Mouse (Mus musculus): ENCODE results near the gene Pdap1. TPM values are rescaled to one million over a fixed set of nuclear protein-coding genes. Genes with fewer than 3 reads are reported as not detected.

Gene Pdap1
- polyA plus RNA-seq, 1 experiment from 2014 or later: 60.9 TPM

DNA sequence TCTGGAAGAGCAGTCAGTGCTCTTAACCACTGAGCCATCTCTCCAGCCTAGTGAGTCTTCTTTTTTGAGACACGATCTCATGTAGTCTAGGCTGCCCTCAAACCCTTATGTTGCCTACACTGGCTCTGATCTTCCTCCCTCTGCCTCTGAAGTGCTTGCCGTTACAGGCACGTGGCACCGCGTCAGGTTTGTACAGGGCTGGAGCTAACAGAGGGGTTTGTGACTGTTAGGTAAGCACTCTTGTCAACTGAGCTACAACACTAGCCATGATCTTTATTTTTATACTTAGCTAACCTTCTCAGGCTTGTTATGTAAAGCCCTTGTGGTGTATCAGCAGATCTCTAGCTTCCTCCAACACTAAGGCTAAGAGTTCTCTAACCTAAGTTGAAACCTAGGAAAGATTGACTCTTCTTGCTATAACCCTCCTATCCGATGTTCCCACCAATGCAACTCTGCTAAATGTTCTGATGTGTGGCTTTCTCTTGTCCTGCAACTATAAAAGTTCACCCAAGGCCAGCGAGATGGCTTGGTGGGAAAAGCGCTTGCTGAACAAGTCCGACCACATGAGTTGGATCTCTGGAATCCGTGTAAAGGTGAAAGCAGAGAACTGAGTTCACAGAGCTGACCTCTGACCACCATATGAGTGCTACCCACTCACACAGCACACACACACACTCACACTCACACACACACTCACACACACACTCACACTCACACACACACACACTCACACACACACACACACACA lies 58.0 kb downstream of the Pdap1 start:
- Histone ChIP-seq H3K36me3 (ENCODE audit: control insufficient read depth, insufficient read depth, low read length) (no peaks in the 10 kb centered on the region), H3K9me3 (ENCODE audit: control insufficient read depth, low read length) (no peaks in the 10 kb centered on the region), H3K9ac (ENCODE audit: low read length) (no peak overlapping the region), H3K27me3 (ENCODE audit: control insufficient read depth, insufficient read depth, low read length) (no peaks in the 10 kb centered on the region), H3K4me2 (ENCODE audit: low read length) (no peak overlapping the region), H3K4me1 (ENCODE audit: control insufficient read depth in 2 of 2, insufficient read depth in 2 of 2, low read length in 2 of 2) (peaks cover 0 to 7% of the 10 kb centered on the region in 2 experiments; a peak in 2 of 4 replicates), H3K4me3 (ENCODE audit: control insufficient read depth in 1 of 2, insufficient read depth in 1 of 2, low read depth in 1 of 2, low read length in 2 of 2) (no peak overlapping the region), H3K27ac (replicated peaks in 1 of 2; ENCODE audit: control insufficient read depth in 1 of 2, insufficient read depth in 1 of 2, low read depth in 2 of 2, low read length in 2 of 2) (no peak overlapping the region)
- no peak for ATAC-seq (ENCODE audit: insufficient number of reproducible peaks, insufficient read depth, low FRiP score, low read depth)
- 82% methylated on average over 10 of the region's 10 CpGs for WGBS

Other genes with a start within 250 kb of the Pdap1 start
- 16.6 and 18.0 TPM in 2 replicates for gene Smurf1, start 174.4 kb downstream of the Pdap1 start, polyA plus RNA-seq (2014; fragmentation: Nextera tagmentation; extraction: Ambion mirVana)
- gene Gm4871, start 107.5 kb downstream of the Pdap1 start, polyA plus RNA-seq (2014; fragmentation: Nextera tagmentation; extraction: Ambion mirVana): not detected in 2 replicates
- not detected in 2 replicates for gene 1700018F24Rik, start 97.2 kb downstream of the Pdap1 start, polyA plus RNA-seq (2014; fragmentation: Nextera tagmentation; extraction: Ambion mirVana)
- 101 and 107 TPM in 2 replicates for gene Arpc1a, start 56.4 kb downstream of the Pdap1 start, polyA plus RNA-seq (2014; fragmentation: Nextera tagmentation; extraction: Ambion mirVana)
- gene Kpna7, start 56.2 kb downstream of the Pdap1 start, polyA plus RNA-seq (2014; fragmentation: Nextera tagmentation; extraction: Ambion mirVana): not detected in 2 replicates
- gene Arpc1b, start 26.0 kb downstream of the Pdap1 start, polyA plus RNA-seq (2014; fragmentation: Nextera tagmentation; extraction: Ambion mirVana): 84.8 and 137 TPM in 2 replicates
- gene Bud31, start 124 bp upstream of the Pdap1 start, polyA plus RNA-seq (2014; fragmentation: Nextera tagmentation; extraction: Ambion mirVana): 130 and 135 TPM in 2 replicates
- 10.6 and 11.2 TPM in 2 replicates for gene Ptcd1, start 26.9 kb upstream of the Pdap1 start, polyA plus RNA-seq (2014; fragmentation: Nextera tagmentation; extraction: Ambion mirVana)
- gene Cpsf4, start 27.0 kb upstream of the Pdap1 start, polyA plus RNA-seq (2014; fragmentation: Nextera tagmentation; extraction: Ambion mirVana): 13.6 and 14.1 TPM in 2 replicates
- 1,222 and 1,313 TPM in 2 replicates for gene Atp5j2, start 51.8 kb upstream of the Pdap1 start, polyA plus RNA-seq (2014; fragmentation: Nextera tagmentation; extraction: Ambion mirVana)
- 7.4 and 7.8 TPM in 2 replicates for gene Zkscan14, start 61.6 kb upstream of the Pdap1 start, polyA plus RNA-seq (2014; fragmentation: Nextera tagmentation; extraction: Ambion mirVana)
- 10.2 and 11.1 TPM in 2 replicates for gene Zkscan5, start 64.3 kb upstream of the Pdap1 start, polyA plus RNA-seq (2014; fragmentation: Nextera tagmentation; extraction: Ambion mirVana)
- gene Zfp655, start 91.5 kb upstream of the Pdap1 start, polyA plus RNA-seq (2014; fragmentation: Nextera tagmentation; extraction: Ambion mirVana): 37.3 and 38.6 TPM in 2 replicates
- 0.42 and 0.73 TPM in 2 replicates for gene Zscan25, start 140.3 kb upstream of the Pdap1 start, polyA plus RNA-seq (2014; fragmentation: Nextera tagmentation; extraction: Ambion mirVana)
- gene Cyp3a57, start 205.0 kb upstream of the Pdap1 start, polyA plus RNA-seq (2014; fragmentation: Nextera tagmentation; extraction: Ambion mirVana): not detected in 2 replicates

Measured in heart, embryonic 14.5 days (tissue).